Mouse (Mus musculus): ENCODE results near the gene Fam118b. TPM values are rescaled to one million over a fixed set of nuclear protein-coding genes. Genes with fewer than 3 reads are reported as not detected.
A peak's percentile ranks its signal among the peaks of the same experiment; 100 is the strongest.

Gene Fam118b
- total RNA-seq (2021) = 10 to 100 TPM; 15.0 to 15.9 TPM

DNA sequence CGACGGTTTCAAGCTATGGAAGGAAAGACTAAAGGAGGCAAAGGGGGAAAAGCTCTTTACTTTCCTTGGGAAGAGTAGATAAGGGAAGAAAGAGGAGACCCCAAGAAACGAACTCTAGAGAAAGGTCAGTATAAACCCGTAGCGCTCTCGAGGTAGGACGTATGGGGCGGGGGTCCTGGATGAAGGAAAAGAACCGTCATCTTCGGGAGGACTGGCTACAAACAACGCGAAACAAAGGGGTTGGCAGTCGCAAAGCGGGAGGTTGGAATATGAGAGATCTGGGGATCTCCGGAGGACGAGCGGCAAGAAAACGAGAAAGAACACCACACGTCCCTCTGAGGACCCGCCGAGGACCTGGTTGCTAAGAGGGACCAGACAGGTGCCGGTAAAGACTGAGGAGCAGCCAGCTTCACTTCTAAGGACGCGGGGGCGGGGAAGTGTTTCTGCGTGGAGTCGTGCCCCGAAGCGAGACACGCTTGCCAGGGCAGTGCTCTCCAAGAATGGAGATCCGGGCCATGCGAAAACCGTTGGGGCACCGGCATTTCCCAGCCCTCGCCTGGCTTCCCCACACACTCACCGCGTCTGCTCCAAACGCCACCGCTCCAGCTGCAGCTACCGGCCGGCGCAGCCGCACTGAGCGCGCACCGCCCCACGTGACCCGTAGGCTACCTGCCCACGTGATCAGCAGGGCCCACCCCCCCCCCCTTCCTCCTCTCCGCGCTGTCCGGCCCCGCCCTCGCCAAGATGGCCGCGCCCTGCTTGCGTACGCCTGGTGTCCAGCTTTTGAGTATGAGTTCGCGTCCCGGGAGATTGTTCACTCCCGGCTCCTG, at the start of gene Fam118b, which contains the start of gene Rpusd4:
Gene Fam118b (minus strand): TSS at position 660 of the 830 bp plus-strand sequence.
Gene Rpusd4 (plus strand): TSS at position 720 of the 830 bp plus-strand sequence.
- intact Hi-C loops (cut with DNase I) = loop anchor here (2.0 to 5.0 kb wide), 2 partner anchors 55 to 155 kb away; partner anchors contain the start of gene Cdon
- peak; percentile 82 for DNase-seq (ENCODE audit: low spot score)

- intact Hi-C loops (cut with DNase I) = no loop called here
- DNase-seq (ENCODE audit: low spot score) = no peak
These were observed 49.2 kb upstream of the Fam118b start for GRCm38 (mm10) chr9:35316771-35317211.

DNA sequence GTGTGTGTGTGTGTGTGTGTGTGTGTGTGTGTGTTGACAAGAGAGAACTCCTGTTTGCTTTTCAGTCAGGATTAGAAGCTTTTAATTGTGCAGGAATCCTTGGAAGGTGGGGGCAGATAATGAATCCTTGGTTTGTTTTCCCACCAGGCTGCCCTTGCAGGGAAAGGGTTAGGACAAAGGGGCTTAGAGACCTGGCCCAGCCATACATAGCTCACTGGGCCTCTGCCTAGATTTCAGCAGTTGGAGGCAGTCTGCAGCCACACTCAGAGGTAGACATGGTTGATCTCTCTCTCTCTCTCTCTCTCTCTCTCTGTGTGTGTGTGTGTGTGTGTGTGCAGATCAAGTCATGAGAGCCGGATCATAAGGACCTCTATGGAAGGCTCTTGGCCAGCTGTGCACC, 46.6 kb upstream of the Fam118b start:
- no peak for DNase-seq (ENCODE audit: low spot score)
- intact Hi-C loops (cut with DNase I) = no loop called here

- intact Hi-C loops (cut with DNase I) = no loop called here
- DNase-seq (ENCODE audit: low spot score) = no peak
These were observed 46.0 kb upstream of the Fam118b start for GRCm38 (mm10) chr9:35313601-35314000.

DNA sequence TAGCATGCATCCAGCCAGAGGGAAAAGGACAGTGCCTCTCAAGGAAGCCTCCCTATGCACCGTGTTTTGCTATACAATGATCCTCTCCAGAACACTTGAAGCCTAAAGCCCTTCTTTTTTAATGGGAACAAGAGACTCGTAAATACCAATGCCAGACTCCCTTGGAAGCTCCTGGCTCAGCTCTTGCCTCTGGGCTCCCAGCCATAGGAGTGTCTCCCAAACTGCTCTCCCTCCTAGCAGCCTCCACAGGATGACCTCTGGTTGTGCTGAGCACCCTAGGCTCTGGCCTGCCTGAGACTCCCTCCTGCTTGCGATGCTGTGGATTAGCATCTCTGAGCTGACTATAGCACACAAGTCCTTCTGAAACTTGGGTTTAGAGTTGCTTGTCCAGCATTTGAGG, 44.9 kb upstream of the Fam118b start:
- DNase-seq (ENCODE audit: low spot score) = peak; percentile 58
- intact Hi-C loops (cut with DNase I) = no loop called here

DNA sequence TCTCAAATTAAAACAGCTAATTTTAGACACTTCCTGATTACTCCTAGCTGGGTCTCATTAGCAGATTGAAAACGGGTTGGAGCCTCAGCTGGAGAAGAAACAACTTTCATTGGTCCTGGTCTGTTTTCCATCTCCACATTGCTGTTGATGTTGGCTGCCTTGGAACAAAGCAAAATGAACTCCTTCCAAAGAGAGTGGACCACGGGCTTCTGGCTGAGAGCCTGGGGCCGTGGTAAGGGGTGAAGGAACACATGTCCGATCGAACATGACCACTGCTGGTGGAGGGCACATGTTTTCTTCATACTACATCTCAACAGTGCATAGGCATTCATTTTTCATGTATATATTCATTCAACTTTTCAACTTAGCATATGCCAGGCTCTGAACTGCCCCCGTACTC, 42.8 kb upstream of the Fam118b start:
- intact Hi-C loops (cut with DNase I) = no loop called here
- no peak for DNase-seq (ENCODE audit: low spot score)

- intact Hi-C loops (cut with DNase I) = no loop called here
- DNase-seq (ENCODE audit: low spot score) = no peak
These were observed 39.9 kb upstream of the Fam118b start for GRCm38 (mm10) chr9:35307461-35307860.

DNA sequence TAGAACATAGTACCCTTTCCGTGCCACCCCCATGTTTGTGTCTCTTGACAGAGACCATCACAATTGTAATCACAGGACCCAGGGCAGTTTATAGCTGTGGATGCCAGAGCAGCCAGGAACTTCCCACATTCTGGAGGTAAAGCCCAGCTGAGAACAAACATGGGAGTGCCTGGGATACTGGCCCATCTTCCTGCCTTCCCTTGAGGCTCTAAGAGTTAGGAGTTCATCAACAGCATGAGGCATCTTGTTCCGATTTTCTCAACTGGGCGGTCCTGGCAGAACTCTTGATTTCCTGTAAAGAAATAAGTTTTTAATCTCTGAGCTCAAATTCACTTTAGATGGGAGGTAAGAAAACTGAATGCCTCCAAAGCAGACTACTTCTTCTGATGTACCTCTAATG, 34.6 kb upstream of the Fam118b start:
- intact Hi-C loops (cut with DNase I) = no loop called here

GRCm38 (mm10) chr9:35297791-35298190, 30.2 kb upstream of the Fam118b start:
- no peak for DNase-seq (ENCODE audit: low spot score)
- intact Hi-C loops (cut with DNase I) = loop anchor here (10.0 kb wide), 1 partner anchor 47 kb away; no protein-coding TSS in a partner anchor

More for the DNA sequence above, 34.6 kb upstream of the Fam118b start:
- no peak for DNase-seq (ENCODE audit: low spot score)

- DNase-seq (ENCODE audit: low spot score) = no peak
- intact Hi-C loops (cut with DNase I) = loop anchor here (5.0 to 10.0 kb wide), 2 partner anchors 51 to 129 kb away; partner anchors contain the start of gene Cdon
These were observed 25.9 kb upstream of the Fam118b start for GRCm38 (mm10) chr9:35293465-35293864.

DNA sequence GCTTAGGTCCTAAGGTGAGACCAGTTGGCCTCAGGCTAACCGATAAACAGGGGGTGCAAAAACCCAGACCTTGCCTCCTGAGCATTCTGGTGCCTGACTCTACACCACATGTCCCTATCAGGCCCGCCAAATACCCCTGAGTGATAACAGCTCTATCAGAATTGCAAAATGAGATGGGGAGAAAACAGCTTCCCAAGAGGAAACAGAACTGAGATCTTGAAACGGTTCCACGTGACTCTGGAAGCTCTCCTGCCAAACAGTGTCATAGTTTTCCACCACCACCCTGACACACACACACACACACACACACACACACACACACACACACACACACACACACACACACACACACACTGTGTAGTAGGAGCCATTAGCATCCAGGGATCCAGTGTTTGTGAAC, 23.3 kb upstream of the Fam118b start:
- intact Hi-C loops (cut with DNase I) = loop anchor here (5.0 to 10.0 kb wide), 2 partner anchors 54 to 131 kb away; partner anchors contain the start of gene Cdon
- DNase-seq (ENCODE audit: low spot score) = no peak

DNA sequence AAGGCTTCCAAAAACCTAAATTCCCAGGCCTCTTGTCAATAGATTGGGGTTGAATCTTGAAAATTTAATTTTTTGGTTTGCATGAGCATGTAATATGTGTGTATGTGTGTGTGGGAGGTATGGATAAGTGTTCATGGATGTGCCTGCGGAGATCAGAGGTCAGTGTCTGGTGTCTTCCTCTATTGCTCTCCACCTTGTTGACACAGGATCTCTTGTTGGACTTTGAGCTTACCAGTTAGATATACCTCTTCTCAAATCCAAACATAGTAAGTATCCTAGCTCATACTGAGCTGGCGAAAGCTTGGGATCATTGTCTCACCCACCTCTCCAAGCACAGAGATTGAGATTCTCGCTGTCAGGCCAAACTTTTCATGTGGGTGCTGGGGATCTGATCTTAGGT, 22.8 kb upstream of the Fam118b start:
- intact Hi-C loops (cut with DNase I) = loop anchor here (5.0 to 10.0 kb wide), 2 partner anchors 54 to 132 kb away; partner anchors contain the start of gene Cdon
- DNase-seq (ENCODE audit: low spot score) = no peak

GRCm38 (mm10) chr9:35289992-35290391, 22.4 kb upstream of the Fam118b start:
- intact Hi-C loops (cut with DNase I) = loop anchor here (5.0 to 10.0 kb wide), 2 partner anchors 55 to 132 kb away; partner anchors contain the start of gene Cdon
- no peak for DNase-seq (ENCODE audit: low spot score)

DNA sequence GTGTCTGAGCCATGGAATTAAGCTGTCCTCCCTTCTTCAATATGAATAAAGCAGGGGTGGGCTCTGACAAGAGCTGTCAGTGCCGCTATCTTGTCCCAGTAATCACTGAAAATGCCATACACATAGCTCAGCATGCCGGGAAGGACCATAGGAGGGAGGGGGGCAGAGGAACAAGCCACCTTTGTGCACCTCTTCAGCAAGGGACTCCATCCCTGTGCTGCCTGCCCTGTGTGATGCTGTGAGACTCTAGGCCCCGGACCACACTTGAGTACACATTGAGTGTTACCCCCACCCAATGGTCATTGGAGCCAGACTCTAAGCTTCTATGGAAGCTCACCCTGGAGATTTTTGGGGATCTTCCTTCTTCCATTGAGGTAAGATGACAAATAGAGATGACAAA, 18.7 kb upstream of the Fam118b start:
- intact Hi-C loops (cut with DNase I) = no loop called here
- DNase-seq (ENCODE audit: low spot score) = no peak

DNA sequence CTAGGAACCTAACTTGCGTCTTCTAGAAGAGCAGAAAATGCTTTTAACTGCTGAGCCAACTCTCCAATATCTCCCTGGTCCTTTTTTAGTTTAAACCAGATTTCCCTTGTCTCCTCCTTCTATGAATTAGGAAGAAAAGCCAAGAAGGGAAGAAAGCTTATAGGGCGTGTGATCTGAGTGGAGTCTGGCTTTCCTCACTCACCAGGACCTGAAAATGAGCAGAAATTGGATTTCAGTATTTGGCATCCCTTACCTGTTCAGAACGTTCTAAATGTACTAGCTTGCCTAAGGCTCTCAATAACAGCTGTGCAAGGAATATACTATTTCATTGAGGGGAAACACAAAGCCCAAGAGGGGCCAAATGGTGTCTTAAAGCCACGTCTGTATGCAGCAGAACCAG, 16.7 kb upstream of the Fam118b start:
- no peak for DNase-seq (ENCODE audit: low spot score)
- intact Hi-C loops (cut with DNase I) = no loop called here

- intact Hi-C loops (cut with DNase I) = loop anchor here (1.0 kb wide), 2 partner anchors 241 to 258 kb away; no protein-coding TSS in a partner anchor
- no peak for DNase-seq (ENCODE audit: low spot score)
These were observed 15.9 kb upstream of the Fam118b start for GRCm38 (mm10) chr9:35283415-35284069.

GRCm38 (mm10) chr9:35282851-35283200, 15.2 kb upstream of the Fam118b start:
- DNase-seq (ENCODE audit: low spot score) = no peak
- intact Hi-C loops (cut with DNase I) = loop anchor here (1.0 kb wide), 2 partner anchors 241 to 258 kb away; no protein-coding TSS in a partner anchor

- intact Hi-C loops (cut with DNase I) = no loop called here
- peak; percentile 33 for DNase-seq (ENCODE audit: low spot score)
These were observed 14.6 kb upstream of the Fam118b start for GRCm38 (mm10) chr9:35282006-35282850.

- intact Hi-C loops (cut with DNase I) = no loop called here
- no peak for DNase-seq (ENCODE audit: low spot score)
These were observed 10.8 kb upstream of the Fam118b start for GRCm38 (mm10) chr9:35278451-35278850.
